Mouse (Mus musculus): ENCODE measurements around the gene Slc6a14. TPM values are rescaled to one million over a fixed set of nuclear protein-coding genes. Genes with fewer than 3 reads are reported as not detected.

Gene Slc6a14
- 0.07 TPM in 1 of 2 replicates, not detected in the other for polyA plus RNA-seq (2012; rRNA removed)

GRCm38 (mm10) chrX:21714829-21715228 is at the start of gene Slc6a14:
TSS of gene Slc6a14 (plus strand) at chrX:21714896.

GRCm38 (mm10) chrX:21744997-21745396 is 30.3 kb downstream of the Slc6a14 start, which contains the start of gene Gm28269:
TSS of gene Gm28269 (minus strand) at chrX:21745097.

Other genes with a start within 250 kb of the Slc6a14 start
- gene Agtr2, start 230.4 kb upstream of the Slc6a14 start, polyA plus RNA-seq (2012; rRNA removed) = 0.53 and 0.57 TPM in 2 replicates
- not detected in 2 replicates for gene Gm28269, start 30.2 kb downstream of the Slc6a14 start, polyA plus RNA-seq (2012; rRNA removed)

Measured in ovary, adult 2 months (tissue).